Mouse (Mus musculus) heart, postnatal 0 days (tissue): Measurements from ENCODE around the gene Sod3.

Experiments used
- CTCF ChIP-seq: IDR thresholded peaks from 2 replicates; pipeline ENCODE4 v1.5.1; 2016; ENCODE audit warnings: antibody characterized with exemption, control low read depth, low read depth
- EP300 ChIP-seq: IDR thresholded peaks from 2 replicates; pipeline ENCODE4 v1.6.1; 2016; ENCODE audit warnings: antibody characterized with exemption, low read depth

- TF ChIP-seq CTCF (no peak), EP300 (no peak)
Measured at GRCm38 (mm10) chr5:52364521-52364920, 930 bp downstream of the Sod3 start.
